Mouse (Mus musculus) ES-E14 (cell line): Measurements from ENCODE around the gene Gca.

Source experiments
- CHD2 ChIP-seq: IDR thresholded peaks from 2 replicates; pipeline ENCODE4 v1.6.1; 2014; ENCODE audit warnings: mild to moderate bottlenecking, low read depth, low read length, inconsistent platforms
- MAFK ChIP-seq: IDR thresholded peaks from 2 replicates; pipeline ENCODE4 v1.6.1; 2014; ENCODE audit warnings: mild to moderate bottlenecking, low read depth, low read length, inconsistent platforms; ENCODE audit not compliant: insufficient read depth
- ZC3H11A ChIP-seq: IDR thresholded peaks from 2 replicates; pipeline ENCODE4 v1.6.1; 2012; ENCODE audit warnings: low read depth, mild to moderate bottlenecking, inconsistent platforms, low read length, borderline replicate concordance

DNA sequence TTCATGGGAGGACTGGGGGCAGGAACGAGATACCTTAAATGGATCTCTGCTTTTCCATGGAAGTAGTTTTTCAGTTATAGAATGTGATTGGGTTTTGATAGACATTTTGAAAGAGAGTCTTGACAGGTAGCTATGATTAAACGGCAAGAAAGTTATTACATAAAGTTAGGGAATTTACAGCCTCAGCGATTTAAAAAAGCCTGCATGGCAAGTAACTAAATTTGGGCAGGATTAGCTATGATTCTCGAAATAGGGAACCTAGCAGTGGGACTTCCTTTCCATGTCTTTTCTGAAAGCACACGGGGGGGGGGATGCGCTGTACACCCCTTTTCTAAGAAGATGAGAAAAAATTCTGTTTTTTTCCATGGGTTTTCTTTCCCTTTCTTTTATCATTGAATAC, 53.2 kb downstream of the Gca start:
- TF ChIP-seq ZC3H11A: no peak
- no peak for TF ChIP-seq MAFK
- no peak for TF ChIP-seq CHD2
